Mouse (Mus musculus) layer of hippocampus, postnatal 10 days (tissue): ENCODE data around the gene Alg1. TPM values are rescaled to one million over a fixed set of nuclear protein-coding genes. Genes with fewer than 3 reads are reported as not detected.
"Not testable (repeated sequence)": the region's sequence is repeated elsewhere in the genome, so short reads cannot be mapped to it uniquely, and the experiment has no call there.

ENCODE experiments used
- DNase-seq, 2 experiments: peaks; one replicate each; pipeline ENCODE4 v3.0.0; 2021; ENCODE audit warnings: low spot score in 2 of 2
- long read RNA-seq: library from polyadenylated mRNA; stranded (forward); transcript quantifications from one replicate; pipeline ENCODE4 v2.0.0, GENCODE M21; 2023
- total RNA-seq, 2 experiments: library from RNA; stranded (reverse); gene quantifications; 2 replicates each; pipeline ENCODE4 v1.2.3; 2021

Gene Alg1
- total RNA-seq, result 10 to 100 TPM; 29.7 to 32.3 TPM
- long read RNA-seq, transcript Alg1-202 (13 exons, 1,755 nt), result major isoform, 28 of 38 reads
- long read RNA-seq, partial matches to known transcripts, result 5 of 38 reads
- long read RNA-seq, other reads (novel, unspliced or antisense), result 5 of 38 reads

DNA sequence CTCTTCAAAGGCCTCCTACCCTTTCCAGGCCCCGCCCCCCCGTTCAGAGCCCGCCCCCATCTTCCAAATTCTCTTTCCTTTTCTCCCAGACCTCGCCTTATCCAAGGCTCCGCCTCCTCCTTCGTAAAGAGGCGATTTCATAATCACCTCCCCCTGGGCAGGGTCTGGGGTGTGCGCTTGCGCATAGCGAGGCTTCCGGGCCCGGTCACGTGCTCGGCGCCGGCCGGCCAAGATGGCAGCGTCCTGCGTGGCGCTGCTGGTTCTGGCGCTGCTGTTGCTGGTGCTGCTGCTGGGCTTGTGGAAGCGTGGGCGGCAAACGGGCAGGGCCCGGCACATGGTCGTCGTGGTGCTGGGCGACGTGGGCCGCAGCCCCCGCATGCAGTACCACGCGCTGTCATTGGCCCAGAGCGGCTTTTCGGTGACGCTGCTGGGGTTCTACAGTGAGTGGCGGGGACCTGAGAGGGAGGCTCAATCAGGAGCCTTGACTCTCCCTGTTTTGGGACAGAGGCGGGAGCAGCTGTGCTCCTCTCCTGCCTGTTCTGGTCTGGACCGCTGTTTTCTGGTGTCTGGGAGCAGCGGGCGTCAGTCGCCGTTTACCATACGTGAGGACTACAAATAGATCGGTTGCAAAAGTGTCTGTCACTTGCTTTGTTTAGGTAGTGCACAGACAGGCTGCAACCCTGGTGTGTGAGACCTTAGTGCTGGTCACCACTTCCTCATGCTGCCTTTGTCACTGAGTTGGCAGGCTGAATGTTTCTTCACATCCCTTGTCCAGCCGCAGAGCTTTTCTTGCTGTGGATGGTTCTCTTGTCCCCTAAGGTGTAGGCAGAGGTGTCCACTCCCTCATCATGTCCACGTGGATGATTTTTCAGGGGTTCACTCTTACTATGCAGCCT is at the start of gene Alg1:
Gene Alg1, plus strand, starts transcription at position 204 of the 896 bp plus-strand sequence.
- DNase-seq, result peak; percentile 91 to 95

DNA sequence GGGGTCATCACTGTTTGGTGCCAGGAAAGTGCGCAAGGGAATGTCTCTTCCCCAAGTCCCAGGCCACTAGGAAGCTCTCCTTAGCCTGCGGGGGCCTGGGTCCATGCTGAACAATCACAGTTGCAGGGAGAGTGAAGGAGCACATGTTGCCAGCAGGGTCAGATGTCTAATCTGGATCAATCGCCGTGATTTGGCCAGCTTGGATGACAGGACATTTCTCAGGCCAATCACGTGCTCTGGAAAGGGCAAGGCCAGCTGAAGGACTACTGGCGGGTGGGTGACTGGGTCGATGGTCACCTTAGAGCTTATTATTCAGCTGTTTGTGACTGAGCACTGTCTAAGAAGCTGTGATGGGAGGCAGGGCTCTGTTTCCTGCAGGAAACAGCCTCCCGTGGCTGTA is 49.3 kb upstream of the Alg1 start:
- DNase-seq, result no peak

DNA sequence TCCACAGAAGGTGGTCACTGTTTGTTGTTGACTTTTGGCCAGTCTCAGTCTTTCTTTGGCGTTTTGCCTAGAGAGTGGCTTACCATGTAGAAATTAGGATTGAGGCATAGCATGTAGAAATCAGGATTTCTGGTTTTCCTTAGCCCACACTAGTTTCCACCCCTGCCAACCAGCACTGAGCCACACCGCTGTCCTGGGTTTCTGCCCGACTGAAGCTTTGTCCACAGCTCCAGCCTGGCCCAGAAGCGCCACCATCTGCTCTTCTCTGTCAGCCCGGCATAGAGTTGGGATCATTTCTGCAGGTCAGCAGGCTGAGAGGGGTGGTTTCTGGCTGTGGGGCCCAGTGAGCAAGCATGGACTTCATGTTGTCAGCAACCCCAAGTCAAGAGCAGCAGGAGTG is 48.5 kb upstream of the Alg1 start:
- no peak for DNase-seq

DNA sequence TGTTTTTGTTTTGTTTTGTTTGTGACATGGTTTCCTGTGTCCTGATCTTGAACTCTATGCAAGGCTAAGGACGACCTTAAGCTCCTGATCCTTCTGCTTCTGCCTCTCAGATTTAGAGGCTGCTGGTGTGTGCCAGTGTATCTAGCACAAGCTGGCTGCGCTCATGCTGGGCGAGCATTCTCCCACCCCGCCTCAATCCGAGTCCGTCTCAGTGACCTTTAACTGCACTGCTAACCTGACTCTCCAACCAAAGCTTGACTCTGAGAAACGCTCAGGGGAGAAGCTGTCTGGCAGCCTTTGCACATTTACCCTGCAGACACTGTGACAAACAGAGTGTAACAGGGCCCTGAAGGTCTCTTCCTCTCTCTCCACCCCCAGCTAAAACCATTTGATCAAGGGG is 47.7 kb upstream of the Alg1 start:
- no peak for DNase-seq

DNA sequence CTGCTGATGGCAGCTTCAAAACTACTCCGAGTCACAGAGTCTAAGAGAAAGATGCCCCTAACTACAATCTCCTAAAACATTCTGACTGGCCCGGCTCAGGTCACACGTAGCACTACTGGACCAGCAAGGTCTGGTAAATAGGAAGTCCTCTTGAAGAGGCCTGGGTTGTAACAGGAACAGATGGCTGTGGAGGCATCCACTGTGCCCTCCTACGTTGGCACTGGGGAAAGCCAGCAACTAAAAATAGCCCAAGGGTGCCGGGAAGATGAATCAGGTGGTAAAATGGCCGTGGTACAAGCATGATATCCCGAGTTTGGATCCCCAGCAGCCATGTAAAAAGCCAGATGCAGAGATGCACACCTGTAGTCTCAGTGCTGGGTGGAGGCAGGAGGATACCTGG is 47.2 kb upstream of the Alg1 start:
- no peak for DNase-seq

DNA sequence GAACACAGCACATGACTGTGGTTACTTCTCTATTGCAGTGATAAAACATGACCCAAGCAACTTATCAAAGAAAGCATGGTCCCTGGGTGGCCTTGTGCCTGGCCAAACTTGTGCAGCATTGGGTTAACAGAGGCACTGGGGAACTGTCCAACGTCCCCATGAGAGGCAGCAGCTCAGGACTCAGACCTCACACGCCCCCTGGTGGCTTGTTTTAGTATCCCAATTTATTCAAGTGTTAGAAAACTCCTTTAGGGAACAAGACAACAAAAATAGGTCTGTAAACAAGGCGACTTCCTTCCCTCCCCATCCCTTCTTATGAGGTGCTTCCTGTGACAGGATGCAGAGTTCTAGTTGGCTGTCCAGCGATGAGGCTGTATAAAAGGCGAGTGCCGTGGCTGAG is 38.3 kb upstream of the Alg1 start:
- DNase-seq, result peak; percentile 59 to 66

DNA sequence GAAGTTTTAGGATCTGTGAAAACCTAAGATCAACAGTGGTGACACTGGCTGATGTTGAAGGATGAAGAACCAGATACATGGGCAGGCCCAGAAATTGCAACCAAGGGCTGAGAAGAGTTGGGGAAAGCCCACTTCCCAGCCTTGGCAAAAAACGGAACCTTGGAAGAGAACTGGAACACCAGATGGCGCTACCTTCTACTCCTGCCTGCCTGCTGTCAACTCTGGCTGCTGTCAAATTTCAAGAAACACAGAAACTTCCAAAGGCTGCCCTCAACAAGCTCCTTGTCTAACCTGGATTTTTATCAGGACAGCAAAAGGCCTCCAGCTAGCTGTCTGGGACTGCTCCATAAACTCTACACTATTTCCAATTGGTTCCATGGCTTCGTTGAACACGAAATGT is 30.7 kb upstream of the Alg1 start:
- DNase-seq, result peak; percentile 51 to 65

DNA sequence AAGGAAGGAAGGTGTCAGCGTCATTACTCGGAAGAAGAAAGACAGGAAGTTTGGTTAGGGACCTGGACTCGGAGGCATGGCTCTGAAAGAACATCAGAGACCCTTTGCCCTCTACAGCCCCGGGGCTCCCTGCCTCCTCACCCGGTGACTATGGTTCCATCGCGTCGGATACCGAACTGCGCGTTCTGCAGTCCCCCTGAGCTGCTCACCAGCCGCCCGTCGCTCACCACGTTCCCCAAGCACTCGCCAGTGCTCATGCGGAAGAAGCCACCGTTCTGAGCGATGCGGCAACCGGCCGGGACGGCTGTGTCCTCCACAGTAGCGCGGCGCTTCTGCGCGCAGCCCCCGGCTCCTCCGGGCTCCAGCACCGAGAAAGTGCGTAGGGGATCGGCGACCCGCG is 30.2 kb upstream of the Alg1 start:
- peak in 1 of 2 experiments; percentile 23 for DNase-seq

DNA sequence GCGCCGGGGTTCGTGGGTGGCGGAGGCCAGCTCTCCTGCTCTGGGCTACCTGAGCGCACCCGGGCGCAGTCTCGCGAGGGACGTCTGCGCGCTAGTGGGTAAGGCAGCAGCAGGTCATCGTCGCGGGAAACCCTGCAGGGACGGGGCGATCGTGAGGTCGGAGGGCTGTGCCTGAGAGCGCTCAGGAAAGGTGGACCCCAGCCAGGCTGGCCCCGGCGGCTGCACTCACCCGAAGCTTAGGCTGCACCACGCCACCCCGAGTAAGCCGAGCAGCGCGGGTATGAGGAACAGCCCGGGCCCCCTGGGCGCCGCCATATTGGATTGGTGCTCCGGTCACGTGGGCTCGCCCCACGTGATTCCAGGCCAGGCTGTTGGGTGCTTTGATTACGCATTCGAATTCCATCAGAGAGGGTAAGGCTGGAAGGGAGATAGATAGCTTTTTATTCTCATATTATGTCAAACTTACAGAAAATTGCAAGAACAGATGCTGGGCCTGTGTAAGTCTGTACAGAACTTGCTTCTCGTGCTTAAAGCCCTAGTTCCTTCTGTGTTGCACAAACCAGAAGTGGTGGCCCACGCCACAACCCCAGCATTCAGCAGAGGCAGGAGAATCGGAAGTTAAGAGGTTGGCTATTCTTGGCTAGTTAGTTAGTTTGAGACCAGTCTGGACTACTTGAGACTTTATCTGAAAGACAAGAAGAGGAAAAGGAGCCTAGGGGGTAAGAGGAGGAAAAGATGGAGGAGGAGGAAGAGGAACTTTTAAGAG is 29.6 kb upstream of the Alg1 start, which contains the start of gene Nagpa:
Gene Nagpa, minus strand, starts transcription at position 345 of the 766 bp plus-strand sequence.
- peak; percentile 78 to 81 for DNase-seq

DNA sequence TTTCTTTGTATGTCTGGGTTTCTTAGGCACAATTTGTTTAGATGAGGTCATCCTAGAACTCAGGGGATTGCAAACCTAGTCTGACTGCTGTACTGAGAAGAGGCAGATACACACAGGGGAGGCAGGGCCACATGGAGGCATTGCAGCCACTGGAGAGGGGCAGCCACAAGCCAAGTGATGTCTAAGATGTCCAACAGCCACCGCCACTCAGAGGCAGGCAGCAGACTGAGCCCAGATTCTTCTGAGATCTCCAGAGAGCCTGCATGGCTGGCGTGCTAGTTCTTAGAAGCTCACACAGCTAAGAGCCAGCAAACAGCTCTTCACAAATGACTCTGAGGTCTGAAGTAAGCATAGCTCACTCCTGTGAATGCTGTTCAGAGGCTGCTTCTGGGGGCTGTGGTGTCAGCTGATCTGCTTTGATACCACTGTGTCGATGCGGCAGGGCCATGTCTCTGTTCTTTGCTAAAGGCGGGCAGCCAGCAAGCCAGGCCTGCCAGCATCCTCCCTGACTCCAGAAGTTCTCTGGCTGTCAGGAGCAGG is 27.9 kb upstream of the Alg1 start:
- no peak for DNase-seq

DNA sequence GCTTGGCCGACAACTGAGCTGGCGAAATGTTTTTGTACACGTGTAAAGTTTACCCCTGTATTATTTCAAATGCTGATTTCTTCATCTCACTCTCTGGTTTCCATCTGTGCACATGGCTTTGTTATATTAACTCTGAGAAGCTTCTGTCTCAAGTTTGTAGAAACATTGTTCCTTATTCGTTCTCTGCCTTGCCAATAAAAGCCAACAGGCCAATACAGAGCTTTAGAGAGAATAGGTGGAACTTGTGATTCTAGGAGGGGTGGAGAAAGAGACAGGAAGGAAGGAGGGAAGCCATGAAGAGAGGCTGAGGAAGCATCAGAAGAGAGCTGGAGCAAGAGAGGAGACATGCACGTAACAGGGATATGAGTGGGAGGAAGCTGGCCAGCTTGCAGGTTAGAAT is 27.4 kb upstream of the Alg1 start:
- no peak for DNase-seq

DNA sequence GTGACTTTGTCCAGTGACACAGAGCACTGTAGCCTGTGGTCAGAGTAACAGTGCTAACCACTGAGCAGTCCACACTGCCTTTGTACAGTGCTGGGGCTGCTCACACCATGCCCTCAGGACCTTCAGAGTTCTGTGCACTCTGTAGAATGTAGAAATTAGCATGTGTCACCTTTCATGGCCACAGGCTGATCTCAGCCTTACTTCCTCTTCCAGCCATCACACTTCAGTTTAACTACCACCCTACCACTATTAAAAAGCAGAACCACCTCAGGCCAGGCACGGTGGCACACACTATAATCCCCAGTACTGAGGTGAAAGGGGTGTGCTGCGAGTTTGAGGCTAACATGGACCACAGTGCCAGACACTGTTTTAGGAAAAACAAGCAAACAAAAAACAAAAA is 23.1 kb upstream of the Alg1 start:
- no peak for DNase-seq

DNA sequence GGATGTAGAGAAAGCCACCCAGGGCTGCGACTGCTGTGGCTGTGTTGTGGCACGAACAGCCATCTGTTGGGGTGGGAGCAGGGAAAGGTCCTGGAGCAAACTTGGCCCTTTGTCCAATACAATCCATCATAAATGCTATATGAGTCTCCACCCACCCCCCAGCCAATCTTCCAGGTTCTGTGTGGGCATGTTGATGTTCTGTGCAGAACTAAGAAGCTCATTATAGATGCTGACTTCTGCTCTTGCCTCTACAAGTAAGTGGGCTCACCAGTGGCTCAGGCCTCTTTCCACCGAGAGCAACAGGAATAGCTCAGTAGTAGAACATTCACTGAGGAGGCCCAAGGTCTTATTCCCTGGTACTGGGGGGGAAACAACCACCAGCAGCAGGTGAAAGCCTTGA is 21.3 kb upstream of the Alg1 start:
- no peak for DNase-seq

DNA sequence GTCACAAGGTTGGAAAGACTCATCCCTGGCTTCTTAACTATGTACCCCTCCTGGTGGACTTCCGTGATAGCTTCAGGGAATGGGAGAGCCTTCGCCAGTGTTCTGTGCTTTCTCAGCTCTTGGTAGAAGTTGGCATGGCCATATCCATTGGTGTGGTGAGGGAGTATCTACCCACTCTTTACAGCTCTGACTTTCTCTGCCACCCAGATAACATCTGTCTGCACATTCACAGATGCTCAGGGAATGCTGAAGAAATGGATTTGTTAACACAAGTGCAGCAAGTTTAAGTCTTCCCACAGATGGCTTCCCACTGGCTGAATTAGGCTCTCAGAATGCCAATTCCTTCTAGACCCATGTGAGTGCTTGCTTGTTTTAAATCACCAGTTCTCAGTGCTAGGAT is 19.3 kb upstream of the Alg1 start:
- DNase-seq, result no peak

DNA sequence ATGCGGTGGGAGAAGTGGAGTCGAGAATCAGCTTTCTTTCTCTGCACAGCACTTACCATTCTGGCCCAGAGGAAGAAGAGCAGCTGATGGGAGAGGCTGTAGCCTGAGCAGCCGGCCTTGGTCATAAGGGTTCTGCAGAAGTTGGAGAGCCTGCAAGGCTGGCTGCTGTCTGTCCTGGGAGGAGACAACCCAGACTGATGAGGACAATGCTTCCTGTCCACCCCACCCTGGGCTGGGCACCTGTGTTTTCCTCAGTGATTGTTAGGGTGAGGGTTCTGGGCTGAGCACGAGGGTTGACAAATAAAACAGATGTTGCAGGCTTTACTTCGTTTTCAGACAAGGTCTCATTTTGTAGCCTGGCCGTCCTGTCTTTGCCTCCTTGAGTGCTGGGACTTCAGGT is 16.7 kb upstream of the Alg1 start:
- DNase-seq, result no peak

DNA sequence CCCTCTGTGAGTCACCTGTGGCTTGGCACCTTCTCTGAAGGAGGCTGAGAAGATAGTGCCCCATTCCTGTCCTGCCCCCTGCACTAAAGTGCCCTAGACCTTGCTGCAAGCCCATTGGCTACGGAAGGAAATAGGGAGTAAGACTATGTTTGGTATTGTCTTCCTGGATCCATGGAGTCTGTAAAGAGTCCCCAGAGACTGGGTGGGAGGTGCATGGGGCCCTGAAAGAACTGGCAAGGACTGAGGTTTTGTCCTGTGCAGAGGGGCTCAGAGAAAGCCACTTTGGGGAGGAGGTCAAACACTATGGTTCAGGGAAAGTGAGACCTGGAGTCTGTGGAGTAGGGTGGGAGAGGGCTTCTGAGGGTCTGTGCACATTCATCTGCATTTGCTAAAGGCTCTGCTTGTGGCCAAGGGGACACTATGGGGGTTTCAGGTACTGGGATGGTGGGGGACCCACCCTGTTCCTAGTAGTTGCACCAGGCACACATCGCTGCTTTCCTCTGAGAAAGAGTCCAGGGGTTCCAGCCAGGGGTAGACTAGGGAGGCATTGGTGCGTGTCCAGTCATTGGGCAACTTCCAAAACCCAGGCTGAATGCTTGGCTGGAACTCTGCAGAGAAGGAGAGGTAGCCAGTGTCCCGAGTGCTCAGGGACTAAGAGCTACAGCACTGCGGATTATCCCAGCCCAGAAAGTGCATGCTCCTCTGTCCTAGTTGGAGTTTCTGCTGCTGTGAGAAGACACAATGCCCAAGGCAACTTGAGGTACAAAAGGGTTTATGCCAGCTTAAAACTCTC is 15.9 kb upstream of the Alg1 start:
- no peak for DNase-seq

DNA sequence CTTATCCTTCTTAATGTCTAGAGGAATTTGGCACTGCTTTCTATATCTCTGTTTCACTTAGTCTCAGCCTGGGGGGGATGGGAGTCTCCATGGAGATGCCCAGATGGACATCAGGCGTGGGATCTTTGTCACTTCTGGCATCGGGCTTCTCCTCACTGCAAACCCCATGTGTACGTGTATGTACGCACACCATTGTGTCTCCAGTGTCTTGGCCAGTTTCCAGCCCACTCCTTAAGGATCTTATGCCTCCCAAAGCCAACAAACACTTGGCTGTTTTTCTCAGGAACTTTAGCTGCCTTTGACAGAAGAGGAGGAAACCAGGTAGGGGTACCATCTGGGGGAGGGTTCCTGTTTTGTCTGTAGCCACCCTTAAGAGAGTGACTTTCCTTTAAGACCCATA is 12.0 kb upstream of the Alg1 start:
- DNase-seq, result no peak

DNA sequence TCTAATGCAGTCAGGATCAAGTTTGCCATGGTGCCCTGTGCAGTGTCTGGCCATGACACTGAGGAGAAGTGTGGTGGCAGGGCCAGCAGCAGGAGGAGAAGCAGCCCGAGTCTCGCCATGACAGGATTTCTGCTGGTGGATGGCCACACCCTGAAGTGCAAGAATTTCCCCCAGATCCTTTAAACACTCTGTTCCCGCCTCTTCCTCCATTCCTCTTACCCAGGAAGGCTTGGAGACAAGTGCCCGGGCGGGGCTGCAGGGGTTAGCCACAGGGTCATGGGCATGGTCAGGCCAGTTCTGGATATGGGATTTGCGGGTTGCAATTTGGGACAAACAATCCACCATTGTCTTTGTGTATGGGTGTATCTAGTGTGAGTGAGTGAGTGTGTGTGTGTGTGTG is 11.3 kb upstream of the Alg1 start, which contains the start of gene AU021092:
Gene AU021092, minus strand, starts transcription at position 160 of the 400 bp plus-strand sequence.
- no peak for DNase-seq

DNA sequence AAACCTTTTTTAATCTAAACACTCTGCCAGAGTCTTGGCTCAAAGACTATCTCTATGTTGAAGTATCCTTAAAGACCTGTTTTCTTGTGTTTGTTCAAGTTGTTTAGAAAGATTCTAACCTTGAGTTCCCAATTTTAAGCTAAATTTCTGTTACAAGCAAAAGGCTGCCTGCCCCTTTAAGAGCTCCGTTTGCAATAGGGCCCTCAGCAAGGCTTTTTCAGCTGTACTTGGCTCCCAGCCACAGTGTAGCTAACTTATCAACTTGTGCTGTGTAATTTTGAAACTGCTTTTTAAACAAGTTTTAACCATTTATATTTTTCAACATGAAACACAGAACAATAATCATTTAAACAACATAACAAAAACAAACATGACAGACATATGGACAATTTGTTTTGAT is 6.9 kb upstream of the Alg1 start:
- DNase-seq, result not testable (repeated sequence)

DNA sequence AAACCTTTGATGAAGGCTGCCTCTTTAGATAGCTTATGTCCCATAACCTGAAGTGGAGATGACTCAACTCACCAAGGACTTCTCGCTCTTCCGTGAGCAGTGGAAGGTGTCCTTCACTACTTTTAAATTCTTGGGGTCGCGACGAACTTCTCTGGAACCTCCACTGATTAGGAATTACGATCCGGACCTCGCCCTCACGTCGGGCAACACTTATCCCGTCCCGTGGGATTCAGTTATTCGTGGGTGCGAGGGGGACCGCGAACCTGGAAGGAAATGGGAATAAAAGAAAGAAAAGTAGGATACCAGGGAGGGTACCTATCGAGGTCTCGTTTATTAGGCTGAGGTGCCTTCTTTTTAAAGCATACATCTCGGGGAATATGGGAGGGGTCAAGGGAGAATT is 5.9 kb upstream of the Alg1 start:
- DNase-seq, result not testable (repeated sequence)

DNA sequence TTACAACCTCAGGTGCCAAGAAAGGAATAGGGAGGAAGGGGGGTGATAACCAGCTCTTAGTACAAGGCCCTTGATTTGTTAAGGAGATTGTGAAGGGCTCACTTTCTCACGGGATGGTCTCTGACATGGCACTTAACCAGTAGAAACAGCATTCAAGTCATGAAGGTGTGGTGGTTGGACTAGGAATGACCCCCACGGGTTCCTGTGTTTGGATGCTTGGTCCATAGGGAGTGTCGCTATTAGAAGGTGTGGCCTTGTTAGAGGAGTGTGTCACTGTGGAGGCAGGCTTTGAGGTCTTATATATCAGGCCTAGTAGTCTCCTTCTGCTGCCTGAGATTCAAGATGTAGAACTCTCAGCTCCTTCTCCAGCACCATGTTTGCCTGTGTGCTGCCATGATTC is 5.3 kb upstream of the Alg1 start:
- DNase-seq, result not testable (repeated sequence)
